Mouse (Mus musculus): ENCODE measurements around the gene Ap1g2.
A peak's percentile ranks its signal among the peaks of the same experiment; 100 is the strongest.

DNA sequence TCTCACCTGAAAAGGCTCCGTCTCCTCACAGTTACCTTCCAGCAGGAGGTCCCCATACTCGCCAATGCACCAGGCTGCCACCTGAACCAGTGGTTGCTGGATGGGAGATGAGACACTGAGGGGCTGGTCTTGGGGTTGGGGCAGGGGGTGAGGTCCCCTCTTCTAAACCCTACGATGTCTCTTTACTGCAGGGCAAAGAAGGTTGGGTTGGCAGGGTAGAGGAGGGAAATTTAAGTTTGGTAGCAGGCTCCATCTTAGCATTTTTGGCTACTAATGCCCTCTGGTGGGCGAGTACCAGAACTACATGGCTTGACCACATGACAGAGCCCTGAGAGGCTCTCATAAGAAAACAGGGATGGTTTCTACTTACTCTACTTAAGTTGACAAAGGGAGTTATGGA is 4.8 kb downstream of the Ap1g2 start:
- TF ChIP-seq CTCF (conservative IDR thresholded peaks at IDR 0.05; ENCODE audit: insufficient read depth, insufficient read length, low read depth, low read length) = peak; percentile 70
- no peak for TF ChIP-seq POLR2A (IDR thresholded peaks at IDR 0.05; ENCODE audit: low read depth, low read length)
